Mouse (Mus musculus): ENCODE results near the gene Ccnd3.

DNA sequence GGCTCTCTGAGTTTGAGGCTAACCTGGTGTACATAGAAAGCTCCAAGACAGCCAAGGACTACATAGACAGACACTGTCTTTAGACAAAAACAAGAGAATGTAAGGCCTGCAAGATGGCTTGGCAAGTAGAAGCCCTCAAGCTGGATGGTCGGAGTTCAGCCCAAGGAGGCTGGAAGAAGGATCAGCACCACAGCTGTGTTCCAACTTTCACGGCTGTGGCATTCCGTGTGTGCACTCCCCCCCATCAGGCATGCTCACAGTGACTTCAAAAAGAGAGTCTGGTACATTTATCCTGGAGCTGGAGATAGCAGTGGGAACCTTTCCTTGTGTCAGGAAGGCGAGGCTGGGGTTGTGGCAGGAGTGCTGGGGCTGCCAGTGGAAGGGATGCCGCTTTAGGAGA lies 121.2 kb downstream of the Ccnd3 start:
- TF ChIP-seq POLR2A (IDR thresholded peaks at IDR 0.05; ENCODE audit: borderline replicate concordance, low read depth, low read length) (no peak), CTCF (IDR thresholded peaks at IDR 0.05; ENCODE audit: low read depth, low read length) (no peak)
